Mouse (Mus musculus) brain, adult 10 weeks (tissue): ENCODE data around the gene Fhl1. TPM values are rescaled to one million over a fixed set of nuclear protein-coding genes. Genes with fewer than 3 reads are reported as not detected.

ENCODE experiments used
- polyA plus RNA-seq: library from polyadenylated mRNA; stranded (reverse); fragments of 350-450 nt; fragmentation: Illumina TruSeq; extraction: RNeasy Lipid Tissue Mini Kit (QIAGEN cat#74804); gene quantifications from one replicate; pipeline ENCODE4 v1.2.3, GENCODE M21; 2015; ENCODE audit warnings: low read depth, low replicate concordance

Gene Fhl1
- 95.3 TPM for polyA plus RNA-seq

DNA sequence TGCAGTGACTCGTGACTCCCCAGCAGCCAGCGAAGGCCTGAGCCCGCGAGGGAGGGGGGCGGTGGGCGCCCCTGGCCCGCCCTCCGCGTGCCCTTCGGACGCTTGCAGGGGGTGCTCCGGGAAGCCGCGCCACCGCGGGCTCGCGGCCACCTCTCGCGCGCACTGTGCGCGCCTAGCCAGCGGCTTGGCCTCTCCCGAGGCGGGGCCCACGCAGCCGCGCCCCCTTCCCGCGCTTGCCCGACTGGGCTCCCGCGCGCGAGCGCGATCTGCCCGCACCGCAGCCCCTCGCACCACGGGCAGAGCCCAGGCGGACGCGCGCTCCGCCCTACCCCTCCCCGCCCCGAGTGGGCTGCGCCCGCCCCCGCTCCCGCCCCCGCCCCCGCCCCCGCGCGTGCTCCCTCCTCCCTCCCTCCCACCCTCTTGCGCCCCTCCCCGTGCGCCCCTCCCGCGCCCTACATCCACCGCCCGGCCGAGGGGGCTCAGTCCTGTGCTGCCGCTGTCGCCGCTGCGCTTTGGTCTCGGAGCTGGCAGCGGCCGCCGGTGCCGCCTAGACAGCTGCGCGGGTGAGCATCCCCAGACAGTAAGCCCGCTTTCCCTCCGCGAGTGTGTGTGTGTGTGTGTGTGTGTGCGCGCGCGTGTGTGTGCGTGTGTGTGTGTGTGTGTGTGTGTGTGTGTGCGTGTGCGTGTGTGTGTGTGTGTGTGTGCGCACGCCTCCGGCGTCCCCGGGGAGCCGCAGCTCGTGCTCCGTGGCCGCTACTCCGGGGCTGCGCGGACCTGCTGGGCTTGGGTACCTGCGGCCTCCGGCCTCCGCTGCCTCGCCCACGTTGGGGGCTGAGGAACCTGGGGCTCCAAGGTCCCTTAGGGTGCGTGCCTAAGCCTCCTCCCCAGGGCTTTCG is at the start of gene Fhl1:
TSS of gene Fhl1 (plus strand) at position 482 of the 896 bp plus-strand sequence.

DNA sequence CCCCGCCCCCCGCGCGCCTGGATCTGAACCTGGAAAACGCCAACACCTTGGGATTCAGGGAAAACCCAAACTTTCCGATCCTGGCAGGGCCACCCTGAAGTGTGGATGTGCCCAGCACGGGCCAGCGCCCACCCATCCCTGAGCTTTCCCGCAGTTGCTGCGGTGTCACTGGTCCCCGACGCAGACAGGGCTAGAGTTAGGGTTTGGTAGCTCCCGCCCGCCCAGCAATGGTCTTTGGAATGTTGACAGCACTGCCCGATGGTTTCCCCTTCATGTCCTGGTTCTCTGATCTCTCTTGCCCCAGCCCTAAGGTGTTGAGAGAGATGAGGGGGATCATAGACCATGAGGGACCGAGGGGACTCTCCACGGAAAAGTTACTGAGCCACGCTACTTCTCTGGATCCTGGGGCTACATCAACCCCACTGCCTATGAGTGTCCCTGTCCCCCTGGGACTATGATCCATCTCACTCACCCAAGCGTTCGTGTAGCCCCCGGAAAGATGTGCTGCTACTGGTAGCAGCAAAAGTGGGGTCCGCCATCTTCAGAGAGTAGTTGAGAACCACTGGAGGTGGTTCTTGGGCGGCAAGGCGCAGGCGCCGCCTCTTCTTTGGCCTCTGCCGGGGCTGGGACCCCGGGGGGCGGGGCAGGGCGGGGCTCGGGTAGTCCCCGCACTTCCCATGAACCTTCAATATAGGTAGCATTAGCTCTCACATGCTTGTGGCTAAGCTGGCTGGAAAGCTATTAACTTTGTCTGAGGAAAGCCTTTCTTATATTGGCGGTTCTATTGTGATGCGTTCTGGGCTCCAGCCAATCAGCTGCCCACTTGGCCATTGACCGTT is 90.4 kb downstream of the Fhl1 start, which contains the start of gene Map7d3:
TSS of gene Map7d3 (minus strand) at position 562 of the 839 bp plus-strand sequence.

Other genes with a start within 250 kb of the Fhl1 start
- gene Gm10477, start 207.0 kb upstream of the Fhl1 start, polyA plus RNA-seq = not detected
- gene Gm648, start 182.2 kb upstream of the Fhl1 start, polyA plus RNA-seq = not detected
- gene Mmgt1, start 133.7 kb upstream of the Fhl1 start, polyA plus RNA-seq = 31.6 TPM
- gene Slc9a6, start 122.0 kb upstream of the Fhl1 start, polyA plus RNA-seq = 95.4 TPM
- gene Map7d3, start 90.5 kb downstream of the Fhl1 start, polyA plus RNA-seq = not detected
- not detected for gene Adgrg4, start 138.4 kb downstream of the Fhl1 start, polyA plus RNA-seq